Mouse (Mus musculus): ENCODE data around the gene Slco4c1.

- TF ChIP-seq CTCF (IDR thresholded peaks at IDR 0.05 in 2 of 3, conservative IDR thresholded peaks at IDR 0.05 in 1 of 3; ENCODE audit: control insufficient read depth in 1 of 3, insufficient read depth in 1 of 3, low read depth in 2 of 3, low read length in 3 of 3, poor library complexity in 1 of 3, severe bottlenecking in 1 of 3): no peak
- no peak for TF ChIP-seq POLR2AphosphoS5 (IDR thresholded peaks at IDR 0.05; ENCODE audit: borderline replicate concordance, low read depth, low read length)
- no peak for TF ChIP-seq ELF1 (IDR thresholded peaks at IDR 0.05; ENCODE audit: low read depth, low read length)
- TF ChIP-seq POLR2A (IDR thresholded peaks at IDR 0.05; ENCODE audit: control insufficient read depth in 1 of 2, insufficient read depth in 1 of 2, low read depth in 1 of 2, low read length in 2 of 2, poor library complexity in 1 of 2): no peak
- no peak for TF ChIP-seq MAZ (IDR thresholded peaks at IDR 0.05; ENCODE audit: low read depth, low read length)
- TF ChIP-seq EP300 (IDR thresholded peaks at IDR 0.05; ENCODE audit: low read depth in 1 of 2, low read length in 2 of 2): no peak
- no peak for TF ChIP-seq NRF1 (IDR thresholded peaks at IDR 0.05; ENCODE audit: insufficient read depth, low read depth, low read length, poor library complexity, severe bottlenecking)
- TF ChIP-seq UBTF (IDR thresholded peaks at IDR 0.05; ENCODE audit: borderline replicate concordance, insufficient read depth, low read depth, low read length): no peak
- no peak for TF ChIP-seq MXI1 (IDR thresholded peaks at IDR 0.05; ENCODE audit: low read depth, low read length)
- TF ChIP-seq TBP (IDR thresholded peaks at IDR 0.05; ENCODE audit: low read depth, low read length): no peak
- TF ChIP-seq USF1 (IDR thresholded peaks at IDR 0.05; ENCODE audit: low read depth, low read length): no peak
- no peak for TF ChIP-seq MAFK (IDR thresholded peaks at IDR 0.05; ENCODE audit: borderline replicate concordance, low read depth, low read length)
- TF ChIP-seq HCFC1 (IDR thresholded peaks at IDR 0.05; ENCODE audit: low read depth, low read length): no peak
Observed at GRCm38 (mm10) chr1:96849101-96849500, 22.9 kb downstream of the Slco4c1 start.
